Mouse (Mus musculus) ovary, postnatal 14 days (tissue): ENCODE results near the gene Kdm5a.
A peak's percentile ranks its signal among the peaks of the same experiment; 100 is the strongest.

Source experiments
- DNase-seq: peaks from one replicate; pipeline ENCODE4 v3.0.0; 2022; ENCODE audit warnings: low spot score

Kdm5a gene

GRCm38 (mm10) chr6:120472455-120473140 is 108.7 kb downstream of the Kdm5a start:
- no peak for DNase-seq

- DNase-seq = no peak
Measured at GRCm38 (mm10) chr6:120473427-120473826, 109.5 kb downstream of the Kdm5a start.

GRCm38 (mm10) chr6:120475288-120475687 is 111.4 kb downstream of the Kdm5a start:
- no peak for DNase-seq

DNA sequence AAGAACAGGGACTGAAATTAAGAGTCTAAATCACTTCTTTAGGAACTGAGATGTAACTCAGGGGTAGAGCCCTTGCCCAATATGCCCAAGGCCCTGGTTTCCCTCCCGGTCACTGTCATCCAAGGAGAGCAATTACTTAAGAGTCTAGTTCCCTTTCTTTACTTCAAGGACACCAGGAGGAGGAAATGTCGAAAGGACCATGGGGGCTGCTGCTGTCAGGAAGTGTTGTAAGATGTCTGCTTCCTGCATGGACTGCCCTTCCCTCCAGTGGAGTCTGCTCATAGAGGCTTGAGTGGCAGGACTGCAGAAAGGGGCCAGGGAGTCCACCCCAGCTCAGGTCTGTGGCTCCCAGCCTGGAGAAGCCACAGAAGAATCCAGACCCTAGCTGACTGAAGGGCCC is 115.4 kb downstream of the Kdm5a start:
- DNase-seq = no peak

GRCm38 (mm10) chr6:120480361-120480760 is 116.4 kb downstream of the Kdm5a start:
- no peak for DNase-seq

- no peak for DNase-seq
Measured at GRCm38 (mm10) chr6:120481538-120481937, 117.6 kb downstream of the Kdm5a start.

- DNase-seq = no peak
Measured at GRCm38 (mm10) chr6:120482021-120482420, 118.1 kb downstream of the Kdm5a start.

DNA sequence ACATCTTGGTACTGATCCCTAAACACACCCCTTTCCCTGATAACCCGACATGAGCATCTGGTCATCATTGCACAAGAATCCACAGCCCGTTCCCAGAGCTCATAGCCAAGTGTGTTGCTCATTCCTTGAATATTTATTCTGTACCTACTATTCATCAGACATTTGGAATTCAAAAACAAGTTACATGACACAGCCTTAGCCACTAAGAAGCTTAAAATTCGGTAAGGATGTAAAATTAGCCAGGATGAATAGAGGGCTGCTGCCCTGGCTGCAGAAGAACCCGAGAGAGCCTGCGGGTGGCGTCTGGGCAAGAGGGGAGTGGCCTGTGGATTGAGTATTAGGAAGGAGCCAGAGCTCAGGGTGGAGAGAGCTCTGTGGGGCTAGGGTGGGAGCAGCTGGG is 118.8 kb downstream of the Kdm5a start:
- no peak for DNase-seq

DNA sequence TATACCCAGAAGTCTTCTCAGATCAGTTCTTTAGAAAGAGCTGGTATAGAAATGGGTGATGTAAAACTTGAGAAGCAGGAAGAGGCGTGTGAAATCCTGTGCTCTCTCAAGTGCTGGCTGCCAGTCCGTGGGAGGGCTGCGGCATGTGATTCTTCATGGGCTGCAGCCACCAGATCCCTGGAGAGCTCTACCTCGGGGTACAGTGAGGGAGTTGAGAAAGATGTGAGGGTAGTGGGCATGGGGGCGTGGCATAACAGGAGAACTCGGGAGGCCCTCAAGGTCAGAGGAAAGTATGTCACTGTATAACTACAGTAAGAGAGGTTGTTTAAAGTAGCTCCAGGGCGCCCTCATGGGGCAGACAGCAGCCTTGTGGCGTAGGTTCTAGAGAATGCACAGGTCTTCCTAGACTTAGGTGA is 119.3 kb downstream of the Kdm5a start:
- no peak for DNase-seq

DNA sequence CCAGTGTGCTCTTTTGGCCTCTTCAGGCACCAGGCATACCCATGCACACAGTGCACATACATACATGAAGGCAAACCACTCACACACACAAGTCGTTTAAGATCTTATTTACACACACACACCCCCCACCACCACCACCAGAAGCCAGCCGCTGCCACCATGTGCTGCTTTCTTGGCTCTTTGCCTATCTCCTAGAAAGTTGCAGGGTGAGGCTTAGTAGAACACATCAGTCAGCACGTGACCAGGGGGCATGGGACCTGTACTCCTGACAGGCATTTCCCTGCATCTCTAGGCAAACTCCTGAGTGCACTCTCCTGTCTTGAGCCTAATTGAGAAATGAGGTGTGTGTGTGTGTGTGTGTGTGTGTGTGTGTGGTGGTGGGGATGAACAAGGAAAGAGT is 121.1 kb downstream of the Kdm5a start:
- DNase-seq = no peak

DNA sequence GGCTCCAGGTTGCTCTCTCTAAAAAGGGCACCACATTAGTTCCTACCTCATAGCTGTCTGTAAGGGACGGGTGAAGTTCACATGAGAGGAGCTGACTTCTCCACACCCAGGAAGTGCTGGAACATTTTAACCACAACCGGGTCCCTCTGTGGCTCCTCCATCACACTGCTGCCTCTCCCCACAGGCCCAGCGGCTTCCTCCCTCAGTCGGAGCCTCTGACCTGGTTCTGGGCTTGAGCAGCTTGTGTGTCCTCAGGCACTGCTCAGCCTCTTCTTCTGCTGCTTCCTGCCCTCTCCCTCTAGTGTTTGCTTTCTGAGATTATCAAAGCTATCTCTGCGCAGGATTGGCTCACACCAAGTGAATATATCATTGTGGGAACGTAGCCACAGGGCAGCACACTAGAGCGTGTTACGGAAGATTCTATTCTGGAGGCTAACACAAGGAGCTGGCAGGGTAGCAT is 122.2 kb downstream of the Kdm5a start:
- DNase-seq = no peak

- no peak for DNase-seq
Measured at GRCm38 (mm10) chr6:120488647-120489046, 124.7 kb downstream of the Kdm5a start.

GRCm38 (mm10) chr6:120489461-120489860 is 125.5 kb downstream of the Kdm5a start:
- DNase-seq = no peak

DNA sequence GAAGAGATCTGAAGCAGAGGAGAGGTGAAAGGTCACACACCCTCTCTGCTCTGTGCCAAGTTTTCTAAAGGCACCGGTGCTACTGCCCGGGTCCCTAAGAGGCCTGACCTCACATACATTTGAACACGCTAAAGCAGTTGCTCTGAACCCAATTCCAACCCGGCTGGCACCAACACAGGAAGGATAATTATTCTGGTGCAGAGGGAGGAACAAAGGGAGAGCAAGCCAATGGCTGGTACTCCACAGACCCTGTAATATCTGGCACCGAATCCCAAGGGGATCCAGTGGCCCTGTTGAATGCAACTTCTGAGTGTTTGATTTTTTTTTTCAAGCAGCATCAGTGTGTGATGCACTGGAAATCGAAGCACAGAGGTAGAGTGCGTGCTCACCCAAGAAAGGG is 127.1 kb downstream of the Kdm5a start:
- no peak for DNase-seq

GRCm38 (mm10) chr6:120491862-120492498 is 128.1 kb downstream of the Kdm5a start:
- no peak for DNase-seq

DNA sequence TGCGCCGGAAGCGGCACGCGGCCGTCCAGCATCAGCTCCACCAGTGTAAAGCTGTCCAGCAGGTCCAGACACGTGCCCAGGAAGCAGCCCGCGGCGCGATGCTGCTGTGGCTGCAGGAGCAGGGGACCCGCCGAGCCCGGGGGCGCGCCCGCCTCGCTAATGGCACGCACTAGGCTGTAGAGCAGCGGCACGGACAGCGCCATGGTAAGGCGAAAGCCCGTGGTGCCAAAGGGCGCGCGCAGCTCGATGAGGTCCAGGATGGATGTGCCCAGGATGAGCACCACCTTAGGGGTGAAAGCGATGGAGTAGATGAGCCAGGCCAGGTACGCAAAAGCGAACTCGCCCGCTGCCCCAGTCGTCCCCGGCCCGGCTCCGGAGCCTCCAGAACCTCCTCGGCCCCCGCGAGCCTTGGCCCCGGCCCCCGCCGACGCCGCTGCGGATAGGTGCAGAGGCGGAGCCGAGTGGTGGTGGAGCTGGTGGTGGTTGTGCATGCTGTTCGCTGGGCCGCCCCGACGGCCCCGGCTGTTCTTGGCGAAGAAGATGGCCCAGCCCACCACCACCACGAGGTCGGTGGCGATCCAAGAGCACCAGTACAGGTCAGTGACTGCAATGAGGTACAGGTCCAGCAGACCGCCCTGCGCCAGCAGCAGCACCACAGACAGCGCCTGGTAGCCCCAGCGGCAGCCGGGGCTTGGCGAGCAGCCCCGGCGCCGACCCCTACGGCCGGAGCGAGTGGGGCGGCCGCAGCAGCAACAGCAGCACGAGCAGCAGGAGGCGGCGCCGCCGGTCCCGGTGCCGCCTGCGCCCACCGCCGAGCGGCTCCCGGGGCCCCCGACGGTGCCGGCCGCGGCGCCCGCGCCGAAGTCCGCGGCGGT is 128.8 kb downstream of the Kdm5a start:
- peak; percentile 12 for DNase-seq

DNA sequence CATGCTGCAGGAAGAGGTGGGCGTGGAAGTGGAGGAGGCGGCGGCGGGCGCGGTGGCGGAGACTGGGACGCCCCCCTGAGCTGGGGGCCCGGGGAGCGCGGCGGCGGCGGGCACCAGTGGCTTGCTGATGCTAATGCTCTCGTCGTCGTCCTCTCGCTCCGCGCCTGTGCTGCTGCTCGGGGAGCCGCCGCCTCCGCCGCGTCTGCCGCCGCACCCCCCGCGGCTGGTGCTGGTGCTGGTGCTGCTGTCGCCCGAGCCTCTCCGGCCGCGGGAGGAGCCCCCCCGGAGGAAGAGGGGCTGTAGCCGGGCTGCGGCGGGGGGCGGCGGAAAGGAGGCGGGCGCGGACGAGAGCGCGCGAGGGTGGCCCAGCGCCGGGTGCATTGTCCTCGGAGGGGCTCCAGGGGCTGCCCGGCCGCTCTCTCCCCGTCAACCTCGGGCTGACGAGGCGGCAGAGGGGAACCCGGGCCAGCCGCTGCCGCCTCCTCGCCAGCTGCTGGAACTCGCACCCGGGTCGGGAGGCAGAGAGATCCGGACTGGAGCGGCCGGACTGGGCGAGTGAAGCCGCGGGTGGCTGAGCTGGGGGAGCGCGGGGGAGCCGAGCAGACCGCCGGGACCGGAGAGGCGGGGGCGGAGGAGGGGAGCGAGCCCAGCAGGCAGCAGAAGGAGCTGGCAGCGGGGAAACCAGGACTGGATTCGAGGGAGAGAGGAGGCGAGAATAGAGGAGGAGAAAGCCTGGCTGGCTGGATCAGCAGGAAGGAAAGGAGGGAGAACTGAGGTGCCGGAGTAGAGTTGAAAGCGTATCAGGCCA is 129.7 kb downstream of the Kdm5a start, which contains the start of gene Tmem121b:
TSS of gene Tmem121b (minus strand) at position 434 of the 808 bp plus-strand sequence.
- DNase-seq = peak; percentile 56
